ENCODE assay signal across 12 mouse cellular contexts in the genomic region with DNA sequence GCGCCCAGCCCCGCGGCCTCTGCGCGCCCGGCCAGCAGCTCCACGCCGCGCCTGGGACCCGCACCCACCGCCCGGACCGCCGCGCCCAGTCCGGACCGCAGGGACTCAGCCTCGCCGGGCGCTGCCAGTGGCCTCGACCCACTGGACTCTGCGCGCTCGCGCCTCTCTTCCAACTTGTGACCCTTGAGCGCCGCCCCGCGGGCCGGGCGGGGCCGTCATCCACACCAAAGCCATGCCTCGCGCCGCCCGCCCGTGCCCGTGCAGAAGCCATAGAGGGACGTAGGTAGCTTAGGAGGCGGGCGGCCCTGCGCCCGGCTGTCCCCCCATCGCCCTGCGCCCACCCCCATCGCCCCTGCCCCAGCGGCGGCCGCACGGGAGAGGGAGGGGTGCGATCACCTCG. TPM values are rescaled to one million over a fixed set of nuclear protein-coding genes. Genes with fewer than 3 reads are reported as not detected.
DNase-seq lines count a peak whose midpoint lies in the region; ATAC-seq and TF ChIP-seq lines count a peak whose summit lies in the region.
"Had no signal": no experiment of that assay in that cellular context is flagged by ENCODE, and none has a peak within 500 bp of the region (broad histone marks: within the 10 kb centered on the region; RNA-seq: fewer than 3 reads in every experiment).

No protein-coding gene starts in this region.

- no peaks in the 10 kb centered on the region for H3K27me3 ChIP-seq in heart, postnatal 0 days (ENCODE audit: control insufficient read depth, insufficient read depth, low read length)
- H3K27me3 ChIP-seq in midbrain, embryonic 13.5 days: peaks cover 21% of the 10 kb centered on the region
- no peaks in the 10 kb centered on the region for H3K27me3 ChIP-seq in midbrain, embryonic 14.5 days (ENCODE audit: control insufficient read depth, insufficient read depth, low read length)
- no peaks in the 10 kb centered on the region; the same call in 1 of the 2 replicates for H3K27me3 ChIP-seq in intestine, embryonic 15.5 days (replicated peaks)
- no peaks in the 10 kb centered on the region for H3K27me3 ChIP-seq in stomach, postnatal 0 days (ENCODE audit: control insufficient read depth, insufficient read depth, low read length)
- H3K27me3 ChIP-seq: embryonic facial prominence, embryonic 15.5 days had no signal

- intact Hi-C loops in heart, postnatal 25 days (cut with DNase I): no loop called here

- no peak overlapping the region for H3K4me2 ChIP-seq in heart, postnatal 0 days (ENCODE audit: low read depth, low read length)
- H3K4me2 ChIP-seq in midbrain, embryonic 13.5 days (replicated peaks): peak overlapping the region; percentile 11; the same call in 1 of the 2 replicates
- no peak overlapping the region for H3K4me2 ChIP-seq in midbrain, embryonic 14.5 days (ENCODE audit: low read length)
- peak overlapping the region; percentile 31 for H3K4me2 ChIP-seq in intestine, embryonic 15.5 days (replicated peaks)
- H3K4me2 ChIP-seq in stomach, postnatal 0 days (replicated peaks; ENCODE audit: low read depth): no peak overlapping the region
- H3K4me2 ChIP-seq: embryonic facial prominence, embryonic 15.5 days had no signal

- no peak for TF ChIP-seq EP300 in heart, postnatal 0 days (IDR thresholded peaks at IDR 0.05; ENCODE audit: low read depth)
- no peak for TF ChIP-seq EP300 in stomach, postnatal 0 days (optimal IDR thresholded peaks at IDR 0.05)

- peaks cover 58% of the 10 kb centered on the region for H3K36me3 ChIP-seq in heart, postnatal 0 days (replicated peaks; ENCODE audit: control insufficient read depth, insufficient read depth, low read length)
- H3K36me3 ChIP-seq in midbrain, embryonic 13.5 days: peaks cover 94% of the 10 kb centered on the region
- H3K36me3 ChIP-seq in midbrain, embryonic 14.5 days (ENCODE audit: control insufficient read depth, insufficient read depth, low read length): peaks cover 66% of the 10 kb centered on the region
- H3K36me3 ChIP-seq in intestine, embryonic 15.5 days: peaks cover 68% of the 10 kb centered on the region
- peaks cover 41% of the 10 kb centered on the region for H3K36me3 ChIP-seq in stomach, postnatal 0 days (ENCODE audit: control insufficient read depth, insufficient read depth, low read length)

- WGBS in heart, postnatal 0 days: 29% methylated on average over 35 of the region's 52 CpGs
- 38% methylated on average over 49 of the region's 52 CpGs for WGBS in midbrain, embryonic 13.5 days
- 34% methylated on average over 52 of the region's 52 CpGs for WGBS in midbrain, embryonic 14.5 days
- 32% methylated on average over 41 of the region's 52 CpGs for WGBS in intestine, embryonic 15.5 days
- WGBS in stomach, postnatal 0 days: 39% methylated on average over 33 of the region's 52 CpGs

- H3K4me3 ChIP-seq in heart, postnatal 0 days (ENCODE audit: low read depth, low read length): no peak overlapping the region
- 0 out of 2 replicates have a peak overlapping the region, but pooled peaks have one; percentile 1 for H3K4me3 ChIP-seq in midbrain, embryonic 13.5 days (replicated peaks)
- H3K4me3 ChIP-seq in midbrain, embryonic 14.5 days (replicated peaks; ENCODE audit: low read depth, low read length): no peak overlapping the region
- no peak overlapping the region for H3K4me3 ChIP-seq in intestine, embryonic 15.5 days (replicated peaks)
- H3K4me3 ChIP-seq in stomach, postnatal 0 days (ENCODE audit: low read depth, low read length): no peak overlapping the region
- H3K4me3 ChIP-seq: embryonic facial prominence, embryonic 15.5 days had no signal

- peak; percentile 14; the same call in 1 of the 2 replicates for TF ChIP-seq CTCF in heart, postnatal 0 days (IDR thresholded peaks at IDR 0.05; ENCODE audit: low read depth)
- peak; percentile 31 for TF ChIP-seq CTCF in stomach, postnatal 0 days (IDR thresholded peaks at IDR 0.05; ENCODE audit: low read depth)

- no peak overlapping the region for H3K27ac ChIP-seq in heart, postnatal 0 days (ENCODE audit: low read depth)
- H3K27ac ChIP-seq in midbrain, embryonic 13.5 days: no peak overlapping the region
- H3K27ac ChIP-seq in midbrain, embryonic 14.5 days (replicated peaks; ENCODE audit: low read depth, low read length): no peak overlapping the region
- no peak overlapping the region for H3K27ac ChIP-seq in intestine, embryonic 15.5 days
- H3K27ac ChIP-seq in stomach, postnatal 0 days (replicated peaks): no peak overlapping the region
- H3K27ac ChIP-seq: embryonic facial prominence, embryonic 15.5 days had no signal

- peak; percentile 28; the same call in 1 of the 2 replicates for ATAC-seq in heart, postnatal 0 days (ENCODE audit: insufficient read depth, low read depth)
- ATAC-seq in midbrain, embryonic 13.5 days: no peak; the same call in 1 of the 2 replicates
- no peak for ATAC-seq in midbrain, embryonic 14.5 days (ENCODE audit: low FRiP score, low TSS enrichment)
- peak; percentile 15; the same call in 1 of the 2 replicates for ATAC-seq in intestine, embryonic 15.5 days
- ATAC-seq in stomach, postnatal 0 days (ENCODE audit: low FRiP score, low TSS enrichment): 0 out of 2 replicates have a peak, but pooled peaks have one; percentile 10

- no peaks in the 10 kb centered on the region for H3K4me1 ChIP-seq in heart, postnatal 0 days (ENCODE audit: control insufficient read depth, insufficient read depth)
- H3K4me1 ChIP-seq in midbrain, embryonic 13.5 days (replicated peaks): peaks cover 5% of the 10 kb centered on the region; the same call in 1 of the 2 replicates
- H3K4me1 ChIP-seq in midbrain, embryonic 14.5 days (ENCODE audit: control insufficient read depth, insufficient read depth, low read length): no peaks in the 10 kb centered on the region
- no peaks in the 10 kb centered on the region for H3K4me1 ChIP-seq in intestine, embryonic 15.5 days (replicated peaks)
- no peaks in the 10 kb centered on the region for H3K4me1 ChIP-seq in stomach, postnatal 0 days (replicated peaks; ENCODE audit: control insufficient read depth, insufficient read depth)
- H3K4me1 ChIP-seq: embryonic facial prominence, embryonic 15.5 days had no signal

- no peak for DNase-seq in heart, postnatal 0 days (ENCODE audit: low spot score)
- DNase-seq in heart, postnatal 25 days (ENCODE audit: low spot score): no peak
- DNase-seq in midbrain, embryonic 14.5 days: no peak
- peak; percentile 62 for DNase-seq in stomach, postnatal 0 days (ENCODE audit: low spot score)
- no peak for DNase-seq in left cerebral cortex, adult 18-20 months (ENCODE audit: low spot score in 2 of 2)
- DNase-seq: layer of hippocampus, adult 9-11 months; lung, postnatal 14 days had no signal

- H3K9me3 ChIP-seq in heart, postnatal 0 days (replicated peaks; ENCODE audit: control insufficient read depth, low read length): peaks cover 7% of the 10 kb centered on the region; the same call in 1 of the 2 replicates
- H3K9me3 ChIP-seq in midbrain, embryonic 13.5 days: peaks cover 38% of the 10 kb centered on the region
- H3K9me3 ChIP-seq in midbrain, embryonic 14.5 days (ENCODE audit: control insufficient read depth, low read length): peaks cover 29% of the 10 kb centered on the region
- peaks cover 15% of the 10 kb centered on the region for H3K9me3 ChIP-seq in intestine, embryonic 15.5 days
- H3K9me3 ChIP-seq in stomach, postnatal 0 days (ENCODE audit: control insufficient read depth, low read length): no peaks in the 10 kb centered on the region; the same call in 1 of the 2 replicates

- H3K9ac ChIP-seq in heart, postnatal 0 days (replicated peaks; ENCODE audit: low read depth, low read length): no peak overlapping the region
- H3K9ac ChIP-seq in midbrain, embryonic 13.5 days (replicated peaks): no peak overlapping the region
- no peak overlapping the region for H3K9ac ChIP-seq in midbrain, embryonic 14.5 days (replicated peaks; ENCODE audit: low read length)
- H3K9ac ChIP-seq in intestine, embryonic 15.5 days: no peak overlapping the region
- H3K9ac ChIP-seq in stomach, postnatal 0 days (ENCODE audit: low read length): no peak overlapping the region
- H3K9ac ChIP-seq: embryonic facial prominence, embryonic 15.5 days had no signal

RNA-seq across cellular contexts. Expression of a gene that starts 11.0 kb away (rescaled TPM):
- total RNA-seq in heart, postnatal 0 days (2014; rRNA removed; ENCODE audit: low replicate concordance): 36.9 and 56.2 TPM in 2 replicates
- polyA plus RNA-seq in heart, postnatal 0 days (2015; fragmentation: Nextera tagmentation; extraction: Ambion mirVana): 25.1 and 26.3 TPM in 2 replicates
- total RNA-seq in heart, postnatal 25 days (2021): 10 to 100 TPM; 37.0 to 38.6 TPM
- 38.5 and 43.9 TPM in 2 replicates for polyA plus RNA-seq in midbrain, embryonic 13.5 days (2015; fragmentation: Nextera tagmentation; extraction: Ambion mirVana)
- 35.9 and 39.8 TPM in 2 replicates for polyA plus RNA-seq in midbrain, embryonic 14.5 days (2014; fragmentation: Nextera tagmentation; extraction: Ambion mirVana)
- polyA plus RNA-seq in intestine, embryonic 15.5 days (2015; fragmentation: Nextera tagmentation; extraction: Ambion mirVana): 37.8 and 45.5 TPM in 2 replicates
- 16.5 and 20.6 TPM in 2 replicates for polyA plus RNA-seq in stomach, postnatal 0 days (2015; fragmentation: Nextera tagmentation; extraction: Ambion mirVana)
- 10 to 100 TPM; 50.6 to 55.3 TPM for total RNA-seq in left cerebral cortex, adult 18-20 months (2021)

RNA-seq across cellular contexts. Expression of a gene that starts 18.9 kb away (rescaled TPM):
- total RNA-seq in heart, postnatal 0 days (2014; rRNA removed; ENCODE audit: low replicate concordance): 3.5 and 5.5 TPM in 2 replicates
- 0.40 and 0.45 TPM in 2 replicates for polyA plus RNA-seq in heart, postnatal 0 days (2015; fragmentation: Nextera tagmentation; extraction: Ambion mirVana)
- 10 to 100 TPM; 26.0 to 28.5 TPM for total RNA-seq in heart, postnatal 25 days (2021)
- 0.18 and 0.43 TPM in 2 replicates for polyA plus RNA-seq in midbrain, embryonic 13.5 days (2015; fragmentation: Nextera tagmentation; extraction: Ambion mirVana)
- 0.89 and 1.9 TPM in 2 replicates for polyA plus RNA-seq in midbrain, embryonic 14.5 days (2014; fragmentation: Nextera tagmentation; extraction: Ambion mirVana)
- 0.18 and 0.23 TPM in 2 replicates for polyA plus RNA-seq in intestine, embryonic 15.5 days (2015; fragmentation: Nextera tagmentation; extraction: Ambion mirVana)
- 0.28 and 0.38 TPM in 2 replicates for polyA plus RNA-seq in stomach, postnatal 0 days (2015; fragmentation: Nextera tagmentation; extraction: Ambion mirVana)
- total RNA-seq in left cerebral cortex, adult 18-20 months (2021): 100 to 1,000 TPM; 142 to 157 TPM

RNA-seq across cellular contexts. Expression of a gene that starts 19.5 kb away (rescaled TPM):
- not detected in 2 replicates for total RNA-seq in heart, postnatal 0 days (2014; rRNA removed; ENCODE audit: low replicate concordance)
- polyA plus RNA-seq in heart, postnatal 0 days (2015; fragmentation: Nextera tagmentation; extraction: Ambion mirVana): 0.14 TPM in 1 of 2 replicates, not detected in the other
- total RNA-seq in heart, postnatal 25 days (2021): not detected
- 1.1 and 1.3 TPM in 2 replicates for polyA plus RNA-seq in midbrain, embryonic 13.5 days (2015; fragmentation: Nextera tagmentation; extraction: Ambion mirVana)
- 0.87 and 1.0 TPM in 2 replicates for polyA plus RNA-seq in midbrain, embryonic 14.5 days (2014; fragmentation: Nextera tagmentation; extraction: Ambion mirVana)
- 0.09 and 0.28 TPM in 2 replicates for polyA plus RNA-seq in intestine, embryonic 15.5 days (2015; fragmentation: Nextera tagmentation; extraction: Ambion mirVana)
- polyA plus RNA-seq in stomach, postnatal 0 days (2015; fragmentation: Nextera tagmentation; extraction: Ambion mirVana): 13.5 and 14.9 TPM in 2 replicates
- total RNA-seq in left cerebral cortex, adult 18-20 months (2021): 1 to 10 TPM; 4.3 to 5.6 TPM
- polyA plus RNA-seq: gonadal fat pad, adult 2 months; small intestine, adult 2 months had no signal

RNA-seq across cellular contexts. Expression of a gene that starts 31.1 kb away (rescaled TPM):
- 1,449 and 1,606 TPM in 2 replicates for total RNA-seq in heart, postnatal 0 days (2014; rRNA removed; ENCODE audit: low replicate concordance)
- polyA plus RNA-seq in heart, postnatal 0 days (2015; fragmentation: Nextera tagmentation; extraction: Ambion mirVana): 1,256 and 1,260 TPM in 2 replicates
- total RNA-seq in heart, postnatal 25 days (2021): 1,000 to 10,000 TPM; 1,236 to 1,242 TPM
- 564 and 608 TPM in 2 replicates for polyA plus RNA-seq in midbrain, embryonic 13.5 days (2015; fragmentation: Nextera tagmentation; extraction: Ambion mirVana)
- polyA plus RNA-seq in midbrain, embryonic 14.5 days (2014; fragmentation: Nextera tagmentation; extraction: Ambion mirVana): 680 and 689 TPM in 2 replicates
- polyA plus RNA-seq in intestine, embryonic 15.5 days (2015; fragmentation: Nextera tagmentation; extraction: Ambion mirVana): 1,119 and 1,131 TPM in 2 replicates
- polyA plus RNA-seq in stomach, postnatal 0 days (2015; fragmentation: Nextera tagmentation; extraction: Ambion mirVana): 1,012 and 1,042 TPM in 2 replicates
- total RNA-seq in left cerebral cortex, adult 18-20 months (2021): 100 to 1,000 TPM; 566 to 614 TPM

RNA-seq across cellular contexts. Expression of a gene that starts 31.4 kb away (rescaled TPM):
- total RNA-seq in heart, postnatal 0 days (2014; rRNA removed; ENCODE audit: low replicate concordance): 38.6 and 67.5 TPM in 2 replicates
- 35.9 and 37.6 TPM in 2 replicates for polyA plus RNA-seq in heart, postnatal 0 days (2015; fragmentation: Nextera tagmentation; extraction: Ambion mirVana)
- 10 to 100 TPM; 21.2 to 22.8 TPM for total RNA-seq in heart, postnatal 25 days (2021)
- 71.5 and 82.3 TPM in 2 replicates for polyA plus RNA-seq in midbrain, embryonic 13.5 days (2015; fragmentation: Nextera tagmentation; extraction: Ambion mirVana)
- 92.8 and 94.6 TPM in 2 replicates for polyA plus RNA-seq in midbrain, embryonic 14.5 days (2014; fragmentation: Nextera tagmentation; extraction: Ambion mirVana)
- polyA plus RNA-seq in intestine, embryonic 15.5 days (2015; fragmentation: Nextera tagmentation; extraction: Ambion mirVana): 89.8 and 91.6 TPM in 2 replicates
- polyA plus RNA-seq in stomach, postnatal 0 days (2015; fragmentation: Nextera tagmentation; extraction: Ambion mirVana): 60.0 and 68.6 TPM in 2 replicates
- 10 to 100 TPM; 86.7 to 98.4 TPM for total RNA-seq in left cerebral cortex, adult 18-20 months (2021)

Comparison
In these comparisons a context has a peak if more than half of its experiments do, and no peak if none do; other contexts are left out.
1. H3K4me2 ChIP-seq: peak in midbrain, embryonic 13.5 days (single experiment) and intestine, embryonic 15.5 days (single experiment); none in heart, postnatal 0 days (single experiment), midbrain, embryonic 14.5 days (single experiment) and stomach, postnatal 0 days (single experiment).
2. ATAC-seq: peak in heart, postnatal 0 days (single experiment), intestine, embryonic 15.5 days (single experiment) and stomach, postnatal 0 days (single experiment); none in midbrain, embryonic 13.5 days (single experiment) and midbrain, embryonic 14.5 days (single experiment).